Mouse (Mus musculus): ENCODE measurements at regions not wholly inside any gene's neighbourhood (a gene's known extent, or its start where the extent isn't known, plus 50 kb on each side); places are given as distances from the start of the nearest gene placed in this dataset.

GRCm38 (mm10) chr1:185598514-185598913 lies 143.9 kb downstream of the Slc30a10 start:
- DNase-seq (no peak), ATAC-seq (no peak)
- Histone ChIP-seq H3K4me1 (ENCODE audit: insufficient read depth) (no peaks in the 10 kb centered on the region), H3K9ac (no peak overlapping the region), H3K36me3 (ENCODE audit: insufficient read depth) (no peaks in the 10 kb centered on the region), H3K27me3 (ENCODE audit: insufficient read depth, low read length) (no peaks in the 10 kb centered on the region), H3K9me3 (ENCODE audit: low read length) (no peaks in the 10 kb centered on the region), H3K27ac (ENCODE audit: low read depth, low read length) (no peak overlapping the region), H3K4me2 (ENCODE audit: low read depth) (no peak overlapping the region), H3K4me3 (ENCODE audit: low read depth, low read length) (no peak overlapping the region)
- no peak for TF ChIP-seq CTCF (IDR thresholded peaks at IDR 0.05; ENCODE audit: low read depth)
- WGBS = 90% methylated on average over 7 of the region's 7 CpGs

GRCm38 (mm10) chr1:185601166-185601565 lies 146.5 kb downstream of the Slc30a10 start:
- no peak for DNase-seq
- H3K4me1 ChIP-seq (ENCODE audit: insufficient read depth) = no peaks in the 10 kb centered on the region
- ATAC-seq = no peak
- H3K27me3 ChIP-seq (ENCODE audit: insufficient read depth, low read length) = no peaks in the 10 kb centered on the region
- no peak overlapping the region for H3K9ac ChIP-seq
- H3K4me2 ChIP-seq (ENCODE audit: low read depth) = no peak overlapping the region
- no peaks in the 10 kb centered on the region for H3K36me3 ChIP-seq (ENCODE audit: insufficient read depth)
- 75% methylated on average over 1 of the region's 1 CpGs for WGBS
- no peak overlapping the region for H3K4me3 ChIP-seq (ENCODE audit: low read depth, low read length)
- no peaks in the 10 kb centered on the region for H3K9me3 ChIP-seq (ENCODE audit: low read length)
- no peak overlapping the region for H3K27ac ChIP-seq (ENCODE audit: low read depth, low read length)
- TF ChIP-seq CTCF (IDR thresholded peaks at IDR 0.05; ENCODE audit: low read depth) = no peak

- H3K27me3 ChIP-seq (ENCODE audit: insufficient read depth, low read length) = no peaks in the 10 kb centered on the region
- no peaks in the 10 kb centered on the region for H3K4me1 ChIP-seq (ENCODE audit: insufficient read depth)
- no peak overlapping the region for H3K27ac ChIP-seq (ENCODE audit: low read depth, low read length)
- H3K36me3 ChIP-seq (ENCODE audit: insufficient read depth) = no peaks in the 10 kb centered on the region
- no peak overlapping the region for H3K9ac ChIP-seq
- H3K9me3 ChIP-seq (ENCODE audit: low read length) = no peaks in the 10 kb centered on the region
- no peak for DNase-seq
- no peak for ATAC-seq
- H3K4me2 ChIP-seq (ENCODE audit: low read depth) = no peak overlapping the region
- WGBS = 86% methylated on average over 4 of the region's 4 CpGs
- no peak for TF ChIP-seq CTCF (IDR thresholded peaks at IDR 0.05; ENCODE audit: low read depth)
- no peak overlapping the region for H3K4me3 ChIP-seq (ENCODE audit: low read depth, low read length)
Observed at GRCm38 (mm10) chr1:185605996-185606395, 151.3 kb downstream of the Slc30a10 start.

- ATAC-seq = no peak
- Histone ChIP-seq H3K4me2 (ENCODE audit: low read depth) (no peak overlapping the region), H3K9ac (no peak overlapping the region), H3K27me3 (ENCODE audit: insufficient read depth, low read length) (no peaks in the 10 kb centered on the region), H3K27ac (ENCODE audit: low read depth, low read length) (no peak overlapping the region), H3K9me3 (ENCODE audit: low read length) (no peaks in the 10 kb centered on the region), H3K36me3 (ENCODE audit: insufficient read depth) (no peaks in the 10 kb centered on the region), H3K4me3 (ENCODE audit: low read depth, low read length) (no peak overlapping the region), H3K4me1 (ENCODE audit: insufficient read depth) (no peaks in the 10 kb centered on the region)
- DNase-seq = no peak
- 85% methylated on average over 5 of the region's 5 CpGs for WGBS
- TF ChIP-seq CTCF (IDR thresholded peaks at IDR 0.05; ENCODE audit: low read depth) = no peak
Observed at GRCm38 (mm10) chr1:185607611-185608010, 153.0 kb downstream of the Slc30a10 start.

GRCm38 (mm10) chr1:185608440-185608839 lies 153.8 kb downstream of the Slc30a10 start:
- ATAC-seq = no peak
- Histone ChIP-seq H3K4me3 (ENCODE audit: low read depth, low read length) (no peak overlapping the region), H3K9ac (no peak overlapping the region), H3K36me3 (ENCODE audit: insufficient read depth) (no peaks in the 10 kb centered on the region), H3K4me2 (ENCODE audit: low read depth) (no peak overlapping the region), H3K27me3 (ENCODE audit: insufficient read depth, low read length) (no peaks in the 10 kb centered on the region), H3K4me1 (ENCODE audit: insufficient read depth) (no peaks in the 10 kb centered on the region), H3K9me3 (ENCODE audit: low read length) (no peaks in the 10 kb centered on the region), H3K27ac (ENCODE audit: low read depth, low read length) (no peak overlapping the region)
- WGBS = 91% methylated on average over 3 of the region's 3 CpGs
- no peak for DNase-seq
- TF ChIP-seq CTCF (IDR thresholded peaks at IDR 0.05; ENCODE audit: low read depth) = no peak

GRCm38 (mm10) chr1:185610586-185610985 lies 155.9 kb downstream of the Slc30a10 start:
- H3K27me3 ChIP-seq (ENCODE audit: insufficient read depth, low read length) = no peaks in the 10 kb centered on the region
- no peak for TF ChIP-seq CTCF (IDR thresholded peaks at IDR 0.05; ENCODE audit: low read depth)
- H3K4me1 ChIP-seq (ENCODE audit: insufficient read depth) = no peaks in the 10 kb centered on the region
- WGBS = 59% methylated on average over 3 of the region's 3 CpGs
- H3K9ac ChIP-seq = no peak overlapping the region
- no peak overlapping the region for H3K27ac ChIP-seq (ENCODE audit: low read depth, low read length)
- no peak for DNase-seq
- no peak overlapping the region for H3K4me2 ChIP-seq (ENCODE audit: low read depth)
- no peaks in the 10 kb centered on the region for H3K36me3 ChIP-seq (ENCODE audit: insufficient read depth)
- ATAC-seq = no peak
- H3K9me3 ChIP-seq (ENCODE audit: low read length) = no peaks in the 10 kb centered on the region
- no peak overlapping the region for H3K4me3 ChIP-seq (ENCODE audit: low read depth, low read length)

GRCm38 (mm10) chr1:185615819-185616429 lies 161.3 kb downstream of the Slc30a10 start:
- no peaks in the 10 kb centered on the region for H3K4me1 ChIP-seq (ENCODE audit: insufficient read depth)
- H3K27me3 ChIP-seq (ENCODE audit: insufficient read depth, low read length) = no peaks in the 10 kb centered on the region
- ATAC-seq = no peak
- 43% methylated on average over 10 of the region's 10 CpGs for WGBS
- no peak overlapping the region for H3K4me2 ChIP-seq (ENCODE audit: low read depth)
- H3K4me3 ChIP-seq (ENCODE audit: low read depth, low read length) = no peak overlapping the region
- DNase-seq = no peak
- no peaks in the 10 kb centered on the region for H3K9me3 ChIP-seq (ENCODE audit: low read length)
- H3K9ac ChIP-seq = no peak overlapping the region
- no peak for TF ChIP-seq CTCF (IDR thresholded peaks at IDR 0.05; ENCODE audit: low read depth)
- no peaks in the 10 kb centered on the region for H3K36me3 ChIP-seq (ENCODE audit: insufficient read depth)
- H3K27ac ChIP-seq (ENCODE audit: low read depth, low read length) = no peak overlapping the region

All from forebrain, postnatal 0 days (tissue).